Mouse (Mus musculus) kidney, adult 2 months (tissue): Measurements from ENCODE around the gene Fras1.

Source experiments
- CTCF ChIP-seq: fragments of 200-500 bp; conservative IDR thresholded peaks from 2 replicates; pipeline ENCODE4 v1.5.1; 2011; ENCODE audit warnings: low read depth, mild to moderate bottlenecking, control low read depth, low read length, moderate library complexity, mixed read lengths; ENCODE audit not compliant: insufficient read depth, insufficient read length
- POLR2A ChIP-seq: fragments of 200-500 bp; IDR thresholded peaks from one replicate; pipeline ENCODE4 v1.6.1; 2011; ENCODE audit warnings: low read depth, low read length, control low read depth

GRCm38 (mm10) chr5:96622604-96623352 lies 249.0 kb downstream of the Fras1 start:
- TF ChIP-seq POLR2A (no peak), CTCF (no peak)
